Mouse (Mus musculus) E14TG2a.4 (cell line): Measurements from ENCODE around the gene Tyw1.

Experiments used
- H3K27me3 ChIP-seq: 2 replicates; pipeline ENCODE4 v1.6.1; 2014; ENCODE audit warnings: low read length, control low read depth; ENCODE audit not compliant: insufficient read depth
- H3K36me3 ChIP-seq: 2 replicates; pipeline ENCODE4 v1.6.1; 2014; ENCODE audit warnings: low read length, control low read depth; ENCODE audit not compliant: insufficient read depth
- H3K4me1 ChIP-seq: replicated peaks from 2 replicates; pipeline ENCODE4 v1.6.1; 2014; ENCODE audit warnings: low read depth, low read length, control low read depth
- H3K4me3 ChIP-seq: replicated peaks from 2 replicates; pipeline ENCODE4 v1.5.1; 2014; ENCODE audit warnings: mild to moderate bottlenecking, low read length
- H3K9me3 ChIP-seq: 2 replicates; pipeline ENCODE4 v1.6.1; 2014; ENCODE audit warnings: low read length, control low read depth
- CTCF ChIP-seq: conservative IDR thresholded peaks from 2 replicates; pipeline ENCODE4 v1.5.1; 2014; ENCODE audit warnings: low read length
- NANOG ChIP-seq: IDR thresholded peaks from 2 replicates; pipeline ENCODE4 v1.6.1; 2014; ENCODE audit warnings: borderline replicate concordance, low read length, mixed read lengths
- POU5F1 ChIP-seq: IDR thresholded peaks from 2 replicates; pipeline ENCODE4 v1.6.1; 2014; ENCODE audit warnings: low read length, borderline replicate concordance

Gene Tyw1

DNA sequence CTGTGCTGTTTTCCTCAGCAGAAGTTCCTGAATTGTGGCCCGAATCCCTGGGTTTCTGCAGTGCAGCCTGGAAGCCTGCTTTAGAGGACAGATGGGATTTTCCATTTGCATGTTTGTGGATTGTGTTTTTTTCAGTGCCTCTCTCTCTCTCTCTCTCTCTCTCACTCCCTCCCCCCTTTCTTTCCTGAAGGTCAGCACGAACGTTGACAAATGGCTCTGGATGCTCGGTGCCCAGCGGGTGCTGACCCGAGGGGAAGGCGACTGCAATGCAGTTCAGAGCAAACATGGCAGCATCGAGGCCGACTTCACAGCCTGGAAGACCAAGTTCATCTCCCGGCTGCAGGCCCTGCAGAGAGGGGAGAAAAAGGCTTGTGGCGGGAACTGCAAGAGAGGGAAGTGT is 13.6 kb downstream of the Tyw1 start:
- Histone ChIP-seq H3K9me3 (no peaks in the 10 kb centered on the region), H3K4me1 (peaks cover 59% of the 10 kb centered on the region), H3K27me3 (no peaks in the 10 kb centered on the region), H3K4me3 (no peak overlapping the region), H3K36me3 (peaks cover 95% of the 10 kb centered on the region)
- no peak for TF ChIP-seq CTCF
- no peak for TF ChIP-seq NANOG
- TF ChIP-seq POU5F1: no peak

DNA sequence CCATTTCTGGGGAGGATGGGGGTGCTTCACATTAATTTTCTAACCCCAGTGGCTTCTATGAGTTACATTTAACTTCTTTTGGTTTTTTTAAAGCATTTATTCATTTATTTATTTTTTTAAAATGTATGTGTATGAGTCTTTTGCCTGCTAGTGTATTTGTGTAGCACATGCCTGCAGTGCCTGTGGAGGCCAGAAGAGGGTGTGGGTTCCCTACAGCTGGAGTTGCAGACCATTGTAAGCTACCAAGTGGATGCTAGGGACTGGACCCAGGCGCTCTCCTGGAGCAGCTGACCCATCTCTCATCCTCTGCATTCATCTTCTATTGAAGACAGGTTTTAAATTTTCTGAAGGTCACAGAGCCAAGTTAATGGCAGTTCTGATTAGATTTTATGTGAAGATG is 16.9 kb downstream of the Tyw1 start:
- peaks cover 52% of the 10 kb centered on the region for H3K4me1 ChIP-seq
- H3K9me3 ChIP-seq: no peaks in the 10 kb centered on the region
- no peaks in the 10 kb centered on the region for H3K27me3 ChIP-seq
- peak overlapping the region; percentile 11; the same call in 1 of the 2 replicates for H3K4me3 ChIP-seq
- H3K36me3 ChIP-seq: peaks cover 94% of the 10 kb centered on the region
- TF ChIP-seq NANOG (no peak), POU5F1 (no peak), CTCF (peak; percentile 81)

DNA sequence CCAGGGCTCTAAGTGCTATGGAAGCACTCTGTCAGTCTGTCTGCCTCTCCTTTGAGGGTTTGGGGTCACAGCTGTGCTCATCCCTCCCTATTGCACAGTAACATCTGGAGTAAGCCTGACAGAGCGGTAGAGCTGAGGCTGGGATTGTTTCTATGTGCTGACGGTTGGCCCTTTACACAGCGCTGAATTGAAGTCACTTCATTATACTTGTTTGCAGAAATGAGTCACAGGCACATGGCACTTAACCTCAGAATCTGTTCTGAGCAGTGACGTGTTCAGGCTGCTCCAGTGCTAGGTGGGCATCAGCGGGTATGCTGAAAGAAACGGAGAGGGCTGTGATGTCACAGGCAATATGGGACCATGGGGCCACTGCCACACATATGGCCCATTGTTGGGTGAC is 17.6 kb downstream of the Tyw1 start:
- no peaks in the 10 kb centered on the region for H3K27me3 ChIP-seq
- H3K4me3 ChIP-seq: no peak overlapping the region
- H3K36me3 ChIP-seq: peaks cover 94% of the 10 kb centered on the region
- no peaks in the 10 kb centered on the region for H3K9me3 ChIP-seq
- H3K4me1 ChIP-seq: peaks cover 52% of the 10 kb centered on the region
- TF ChIP-seq POU5F1: no peak
- no peak for TF ChIP-seq NANOG
- no peak for TF ChIP-seq CTCF

DNA sequence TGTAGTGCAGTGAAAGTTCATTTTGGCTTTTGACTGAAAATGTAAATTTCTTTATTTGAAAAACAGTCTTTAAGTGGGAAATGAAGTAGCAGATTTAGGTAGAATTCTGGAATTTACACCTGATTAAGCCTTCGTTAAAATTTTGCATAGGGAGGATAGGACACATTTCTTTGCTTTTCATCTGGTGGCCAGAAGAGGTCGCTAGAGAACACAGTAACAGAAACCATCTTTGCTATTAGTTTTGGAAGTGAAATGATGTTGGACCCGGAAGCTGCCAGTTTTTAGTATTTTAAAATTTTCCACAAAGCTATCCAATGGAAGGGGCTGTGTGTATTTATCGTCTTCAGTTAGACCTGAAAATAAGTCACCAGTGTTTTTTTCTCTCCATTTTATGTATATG is 20.1 kb downstream of the Tyw1 start:
- Histone ChIP-seq H3K9me3 (no peaks in the 10 kb centered on the region), H3K4me3 (no peak overlapping the region), H3K36me3 (peaks cover 96% of the 10 kb centered on the region), H3K4me1 (peaks cover 34% of the 10 kb centered on the region), H3K27me3 (no peaks in the 10 kb centered on the region)
- no peak for TF ChIP-seq POU5F1
- TF ChIP-seq NANOG: no peak
- peak; percentile 81 for TF ChIP-seq CTCF

DNA sequence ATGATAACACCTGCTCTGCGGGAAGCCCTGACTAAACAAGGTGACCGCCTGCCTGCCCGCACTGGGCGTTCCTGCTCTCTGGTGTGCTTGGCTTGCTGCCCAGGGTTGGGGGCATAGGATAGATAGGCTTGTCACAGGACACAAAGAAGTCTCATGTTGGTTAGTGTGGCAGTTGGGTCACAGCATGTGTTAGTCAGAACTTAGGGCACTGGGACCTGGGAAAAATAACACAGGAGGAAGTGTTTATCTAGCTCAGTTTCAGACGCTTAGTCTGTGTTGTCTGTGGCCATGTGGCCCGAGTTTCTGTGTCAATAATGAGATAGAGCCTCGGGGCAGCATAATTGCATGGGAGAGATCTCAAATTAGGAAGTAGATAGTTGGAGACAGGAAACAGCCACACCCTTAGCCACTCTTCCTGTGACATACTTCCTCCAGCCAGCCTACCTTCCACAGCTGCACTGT is 22.6 kb downstream of the Tyw1 start:
- Histone ChIP-seq H3K36me3 (peaks cover 96% of the 10 kb centered on the region), H3K4me3 (no peak overlapping the region), H3K4me1 (peaks cover 12% of the 10 kb centered on the region), H3K27me3 (no peaks in the 10 kb centered on the region), H3K9me3 (no peaks in the 10 kb centered on the region)
- TF ChIP-seq POU5F1 (no peak), NANOG (no peak), CTCF (no peak)

DNA sequence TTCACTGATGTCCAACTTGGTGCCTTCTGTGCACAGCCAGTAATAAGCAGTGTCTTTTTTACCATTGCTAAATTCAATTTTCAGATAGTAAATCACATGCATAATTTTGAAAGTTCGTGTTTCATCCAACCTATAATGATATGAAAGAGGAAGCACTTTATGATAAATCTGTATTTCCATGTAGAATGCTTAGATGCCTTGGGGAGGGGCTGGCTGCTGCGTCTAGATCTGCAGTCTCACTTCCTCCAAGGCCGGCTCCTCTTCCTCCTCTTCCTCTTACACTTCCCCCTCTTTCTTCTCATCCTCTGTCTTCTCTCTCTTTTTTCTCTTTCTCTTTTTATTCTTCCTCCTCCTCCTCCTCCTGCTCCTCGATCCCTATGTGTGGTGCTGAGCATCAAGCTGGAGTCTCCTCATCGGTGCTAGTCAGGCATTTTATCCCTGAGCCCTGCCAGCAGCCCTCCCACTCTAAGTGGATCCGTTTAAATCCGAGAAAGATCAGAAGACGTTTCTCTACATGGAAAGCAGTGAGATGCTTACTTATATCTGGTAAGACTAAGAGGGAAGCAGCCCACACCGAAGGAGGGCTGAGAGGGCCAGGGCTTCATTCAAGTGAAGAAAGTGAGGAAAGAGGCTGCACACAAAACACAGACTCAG is 27.8 kb downstream of the Tyw1 start:
- Histone ChIP-seq H3K9me3 (no peaks in the 10 kb centered on the region), H3K4me3 (no peak overlapping the region), H3K4me1 (peaks cover 22% of the 10 kb centered on the region), H3K27me3 (no peaks in the 10 kb centered on the region), H3K36me3 (peaks cover 97% of the 10 kb centered on the region)
- TF ChIP-seq NANOG (no peak), POU5F1 (no peak), CTCF (no peak)

DNA sequence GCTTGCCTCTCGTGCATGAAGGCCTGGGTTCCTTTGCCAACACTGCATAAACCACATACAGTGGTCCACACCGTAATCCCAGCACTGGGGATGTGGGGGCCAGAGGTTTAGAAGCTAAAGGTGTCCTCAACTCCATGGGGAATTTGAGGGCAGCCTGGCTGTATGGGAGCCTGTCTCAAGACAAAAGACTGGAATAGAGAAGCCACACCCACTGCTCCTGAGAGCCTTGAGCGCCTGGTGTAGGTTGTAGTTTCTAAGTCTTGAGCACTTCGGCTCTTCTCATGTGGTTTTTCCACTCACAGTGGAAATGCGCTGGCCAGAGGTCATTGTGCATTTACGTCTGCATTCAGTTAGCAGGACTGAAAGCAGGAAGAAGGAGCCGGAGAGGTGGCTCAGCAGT is 32.7 kb downstream of the Tyw1 start:
- no peak overlapping the region for H3K4me3 ChIP-seq
- peaks cover 33% of the 10 kb centered on the region for H3K4me1 ChIP-seq
- TF ChIP-seq NANOG: no peak
- H3K9me3 ChIP-seq: peaks cover 4% of the 10 kb centered on the region; the same call in 1 of the 2 replicates
- no peaks in the 10 kb centered on the region for H3K27me3 ChIP-seq
- peaks cover 94% of the 10 kb centered on the region for H3K36me3 ChIP-seq

- no peak overlapping the region for H3K4me3 ChIP-seq
- peaks cover 88% of the 10 kb centered on the region for H3K36me3 ChIP-seq
- peaks cover 33% of the 10 kb centered on the region for H3K4me1 ChIP-seq
- peaks cover 4% of the 10 kb centered on the region; the same call in 1 of the 2 replicates for H3K9me3 ChIP-seq
- H3K27me3 ChIP-seq: no peaks in the 10 kb centered on the region
- TF ChIP-seq POU5F1 (no peak), NANOG (no peak), CTCF (peak; percentile 66)
These were observed 34.8 kb downstream of the Tyw1 start for GRCm38 (mm10) chr5:130290242-130290641.

DNA sequence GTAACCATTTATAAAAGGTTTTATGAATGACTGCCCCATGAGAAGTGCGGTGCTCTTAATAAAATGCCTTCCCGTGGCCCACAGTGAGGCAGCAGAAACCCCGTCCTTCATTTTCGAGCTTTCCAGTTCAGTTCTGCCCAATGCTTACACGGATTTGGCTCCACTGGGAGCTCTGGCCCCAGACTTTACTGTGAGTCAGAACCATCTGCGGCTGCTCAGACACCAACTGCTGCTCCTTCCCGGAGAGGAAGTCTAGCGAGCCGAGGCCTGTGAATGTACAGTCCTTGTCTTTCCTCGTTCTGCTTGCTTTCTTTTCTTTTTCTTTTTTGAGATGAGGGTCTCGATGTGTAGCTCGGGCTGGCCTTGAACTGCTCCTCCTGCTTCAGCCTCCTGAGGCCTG is 35.4 kb downstream of the Tyw1 start:
- Histone ChIP-seq H3K4me3 (no peak overlapping the region), H3K4me1 (peaks cover 33% of the 10 kb centered on the region), H3K9me3 (peaks cover 4% of the 10 kb centered on the region; the same call in 1 of the 2 replicates), H3K36me3 (peaks cover 83% of the 10 kb centered on the region), H3K27me3 (no peaks in the 10 kb centered on the region)
- TF ChIP-seq CTCF: no peak
- TF ChIP-seq POU5F1: no peak
- no peak for TF ChIP-seq NANOG
